Mouse (Mus musculus) heart, postnatal 4 days (tissue): ENCODE results near the gene Zcwpw1. TPM values are rescaled to one million over a fixed set of nuclear protein-coding genes. Genes with fewer than 3 reads are reported as not detected.
"Not testable (repeated sequence)": the region's sequence is repeated elsewhere in the genome, so short reads cannot be mapped to it uniquely, and the experiment has no call there.

Source experiments
- DNase-seq: peaks from one replicate; pipeline ENCODE4 v3.0.0; 2021
- total RNA-seq, 2 experiments: library from RNA; stranded (reverse); gene quantifications; 2 replicates each; pipeline ENCODE4 v1.2.3; 2021

The Zcwpw1 gene
- total RNA-seq, 2 experiments from 2014 or later = 2.4 to 3.2 TPM

GRCm38 (mm10) chr5:137836611-137837010 is 49.0 kb downstream of the Zcwpw1 start:
- no peak for DNase-seq

GRCm38 (mm10) chr5:137837110-137837509 is 49.5 kb downstream of the Zcwpw1 start:
- not testable (repeated sequence) for DNase-seq

- not testable (repeated sequence) for DNase-seq
Observed at GRCm38 (mm10) chr5:137850313-137850712, 62.7 kb downstream of the Zcwpw1 start.

GRCm38 (mm10) chr5:137854907-137855306 is 67.3 kb downstream of the Zcwpw1 start:
- DNase-seq = not testable (repeated sequence)

- DNase-seq = not testable (repeated sequence)
Observed at GRCm38 (mm10) chr5:137856870-137857269, 69.3 kb downstream of the Zcwpw1 start.

GRCm38 (mm10) chr5:137857960-137858710 is 70.5 kb downstream of the Zcwpw1 start, which contains the start of gene Pilrb1:
TSS of gene Pilrb1 (minus strand) at chr5:137858106.
- not testable (repeated sequence) for DNase-seq

DNA sequence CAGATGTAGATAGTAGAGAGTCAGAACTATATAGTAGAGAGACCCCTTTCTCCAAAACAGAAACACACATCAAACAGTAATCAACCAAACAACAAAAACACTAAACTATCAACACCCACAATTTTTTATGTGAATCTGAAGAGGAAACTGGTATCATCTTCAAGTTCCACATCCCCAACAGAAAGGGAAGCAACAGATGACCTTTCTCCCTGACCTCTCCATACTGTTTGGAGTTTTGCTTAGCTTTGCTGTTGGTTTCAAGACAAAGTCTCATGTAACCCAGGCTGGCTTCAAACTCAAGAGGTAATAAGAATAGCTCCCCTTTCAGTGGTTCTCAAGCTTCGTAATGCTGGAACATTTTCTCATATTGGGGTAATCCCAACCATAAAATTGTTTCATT is 76.4 kb downstream of the Zcwpw1 start:
- DNase-seq = not testable (repeated sequence)

GRCm38 (mm10) chr5:137868600-137868999 is 81.0 kb downstream of the Zcwpw1 start:
- not testable (repeated sequence) for DNase-seq

DNA sequence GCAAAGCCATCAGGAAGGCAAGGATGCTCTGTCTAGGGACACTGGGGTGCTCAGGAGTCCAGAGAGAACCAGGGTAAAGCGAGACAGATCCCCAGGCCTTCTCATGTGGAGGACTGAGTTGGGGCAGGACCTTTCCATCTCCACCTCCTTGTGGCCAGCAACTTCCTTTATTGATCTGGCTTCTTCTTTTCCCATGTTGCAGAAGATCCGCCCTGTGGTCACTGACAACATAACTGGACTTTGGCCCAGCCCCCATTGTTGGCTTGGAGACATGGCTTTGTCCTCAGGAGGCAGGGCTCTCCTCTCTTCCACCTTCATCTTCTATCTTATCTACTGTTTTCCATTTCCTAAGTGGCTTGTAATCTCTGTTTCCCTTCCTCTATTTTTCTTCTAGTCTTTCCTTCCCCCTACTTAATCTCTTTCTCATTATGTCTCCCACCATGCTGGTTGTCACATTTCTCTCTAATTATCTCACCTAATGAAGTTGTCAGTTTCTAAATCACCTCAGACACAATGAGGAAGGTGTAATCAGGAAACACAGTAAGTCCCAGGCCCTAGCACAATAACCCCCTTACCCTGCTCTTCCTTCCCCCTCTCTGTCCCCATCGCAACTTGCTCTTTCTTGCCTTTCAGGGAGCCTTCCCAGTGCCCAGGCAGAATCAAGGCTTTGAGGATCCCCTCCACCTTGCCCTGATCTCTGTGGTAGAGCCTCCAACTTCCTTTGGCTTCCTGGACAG is 84.2 kb downstream of the Zcwpw1 start, which contains the start of gene Pilrb2:
TSS of gene Pilrb2 (minus strand) at position 172 of the 737 bp plus-strand sequence.
- not testable (repeated sequence) for DNase-seq

Other genes with a start within 250 kb of the Zcwpw1 start
- gene Actl6b, start 234.3 kb upstream of the Zcwpw1 start, total RNA-seq = not detected
- under 1 TPM in 1 of 2 experiments, not detected in 1; 0.10 TPM for gene Tfr2, start 218.0 kb upstream of the Zcwpw1 start, total RNA-seq
- 10 to 100 TPM; 25.2 to 28.8 TPM for gene Mospd3, start 186.7 kb upstream of the Zcwpw1 start, total RNA-seq
- gene Pcolce, start 174.0 kb upstream of the Zcwpw1 start, total RNA-seq = 100 to 1,000 TPM; 133 to 137 TPM
- gene Fbxo24, start 158.8 kb upstream of the Zcwpw1 start, total RNA-seq = under 1 TPM; 0.21 to 0.25 TPM
- gene Lrch4, start 158.7 kb upstream of the Zcwpw1 start, total RNA-seq = 10 to 100 TPM; 19.2 to 21.6 TPM
- 1 to 10 TPM; 4.8 to 6.6 TPM for gene Gm20605, start 158.6 kb upstream of the Zcwpw1 start, total RNA-seq
- gene Sap25, start 146.5 kb upstream of the Zcwpw1 start, total RNA-seq = 1 to 10 TPM; 1.8 to 2.2 TPM
- gene Irs3, start 142.1 kb upstream of the Zcwpw1 start, total RNA-seq = not detected
- 10 to 100 TPM; 21.7 to 23.1 TPM for gene Agfg2, start 103.1 kb upstream of the Zcwpw1 start, total RNA-seq
- 1 to 10 TPM; 3.1 to 3.3 TPM for gene Nyap1, start 46.2 kb upstream of the Zcwpw1 start, total RNA-seq
- gene Tsc22d4, start 42.1 kb upstream of the Zcwpw1 start, total RNA-seq = 100 to 1,000 TPM; 230 to 231 TPM
- 10 to 100 TPM; 16.5 to 17.1 TPM for gene Ppp1r35, start 8.9 kb upstream of the Zcwpw1 start, total RNA-seq
- gene Mepce, start 143 bp upstream of the Zcwpw1 start, total RNA-seq = 10 to 100 TPM; 29.0 to 40.3 TPM
- 1 to 10 TPM in 1 of 2 experiments, under 1 TPM in 1; 0.71 to 2.4 TPM for gene Pilra, start 48.5 kb downstream of the Zcwpw1 start, total RNA-seq
- gene Pilrb1, start 70.3 kb downstream of the Zcwpw1 start, total RNA-seq = under 1 TPM in 1 of 2 experiments, not detected in 1; 0.38 TPM
- 1 to 10 TPM in 1 of 2 experiments, not detected in 1; 1.0 TPM for gene Pilrb2, start 84.0 kb downstream of the Zcwpw1 start, total RNA-seq
- under 1 TPM; 0.09 to 0.17 TPM for gene Cyp3a13, start 133.8 kb downstream of the Zcwpw1 start, total RNA-seq
- under 1 TPM; 0.29 to 0.61 TPM for gene Gjc3, start 175.3 kb downstream of the Zcwpw1 start, total RNA-seq
- not detected for gene Azgp1, start 193.7 kb downstream of the Zcwpw1 start, total RNA-seq
- gene Smok3a, start 233.5 kb downstream of the Zcwpw1 start, total RNA-seq = not detected
- gene Smok3b, start 233.6 kb downstream of the Zcwpw1 start, total RNA-seq = not detected